Mouse (Mus musculus) embryonic fibroblast, embryonic 13.5 days (primary cell): ENCODE data around the gene Gm10382.

ENCODE experiments used
- CTCF ChIP-seq: IDR thresholded peaks from 2 replicates; pipeline ENCODE4 v1.5.1; 2011; ENCODE audit warnings: mild to moderate bottlenecking, control low read depth, low read length, moderate library complexity, borderline replicate concordance; ENCODE audit not compliant: insufficient read depth
- POLR2A ChIP-seq: IDR thresholded peaks from 2 replicates; pipeline ENCODE4 v1.6.1; 2011; ENCODE audit warnings: low read depth, mild to moderate bottlenecking, control low read depth, low read length, moderate library complexity

DNA sequence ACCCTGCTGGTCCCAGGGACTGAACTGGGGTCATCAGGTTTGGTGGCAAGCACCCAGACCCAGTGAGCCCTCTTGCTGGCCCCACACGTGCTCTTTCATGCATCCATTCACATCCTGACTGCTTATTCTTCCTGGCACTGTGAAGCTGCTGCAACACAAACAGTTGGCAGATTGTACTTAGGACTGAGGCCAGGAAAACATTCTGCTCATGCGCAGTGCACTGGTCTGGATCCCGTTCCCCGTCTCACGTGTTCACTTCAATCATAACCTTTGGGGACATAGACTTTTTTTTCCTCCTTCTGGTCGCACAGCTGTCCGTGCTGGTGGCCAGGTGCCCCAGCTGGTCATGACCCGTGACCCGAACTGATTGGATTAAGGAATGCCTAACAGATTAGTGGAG lies 28.6 kb upstream of the Gm10382 start:
- TF ChIP-seq CTCF (no peak), POLR2A (no peak)
